Mouse (Mus musculus): ENCODE measurements at regions not wholly inside any gene's neighbourhood (a gene's known extent, or its start where the extent isn't known, plus 50 kb on each side); places are given as distances from the start of the nearest gene placed in this dataset.

DNA sequence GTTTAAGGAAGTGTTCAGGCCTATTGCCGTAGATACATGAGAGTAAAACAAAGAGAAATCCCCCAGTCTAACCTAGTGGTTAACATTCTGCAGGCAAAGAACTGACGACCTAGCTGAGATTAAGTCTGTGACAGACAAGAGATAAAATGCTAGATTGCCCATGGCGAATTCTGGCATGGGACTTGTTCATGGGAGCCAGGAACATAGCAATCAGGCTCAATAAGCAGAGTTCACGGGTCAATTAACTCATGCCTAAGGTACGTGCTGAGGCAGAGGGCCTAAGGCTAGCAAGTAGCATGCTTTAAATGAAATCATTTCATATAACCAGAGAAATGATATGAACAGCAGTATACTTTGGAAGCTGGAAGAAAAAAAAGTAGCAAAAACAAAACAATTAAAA is 1119.2 kb upstream of the Adgrl2 start:
- no peak for DNase-seq

DNA sequence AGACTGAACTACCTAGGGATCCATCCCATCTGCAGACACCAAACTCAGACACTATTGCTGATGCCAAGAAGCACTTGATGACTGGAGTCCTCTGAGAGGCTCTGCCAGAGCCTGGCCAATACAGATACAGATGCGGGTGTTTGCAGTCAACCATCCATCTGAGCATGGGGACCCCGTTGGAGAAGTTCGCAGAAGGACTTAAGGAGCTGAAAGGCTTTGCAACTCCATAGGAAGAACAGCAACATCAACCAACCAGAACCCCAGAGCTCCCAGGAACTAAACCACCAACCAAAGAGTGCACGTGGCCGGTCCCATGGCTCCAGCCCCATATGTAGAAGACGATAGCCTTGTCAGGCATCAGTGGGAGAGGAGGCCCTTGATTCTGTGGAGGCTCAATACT is 1121.9 kb upstream of the Adgrl2 start:
- DNase-seq, result no peak

DNA sequence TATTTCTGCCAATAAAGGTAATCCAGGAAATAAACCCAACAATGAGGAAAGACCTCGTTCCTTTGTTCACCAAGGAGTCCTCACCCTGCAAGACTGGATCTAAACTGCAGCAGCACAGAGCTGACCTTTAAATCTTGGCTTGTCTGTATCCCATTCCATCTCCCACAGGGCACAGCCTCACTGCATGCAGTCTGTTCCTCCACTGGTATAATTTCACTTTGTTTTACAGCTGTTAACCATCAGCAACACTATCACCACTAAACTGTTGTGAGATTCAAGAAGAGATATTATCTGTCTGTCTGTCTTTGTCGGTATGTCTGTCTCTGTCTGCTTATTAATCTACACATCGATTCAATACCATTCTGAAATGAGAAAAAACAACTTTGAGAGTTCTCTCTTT is 1129.5 kb upstream of the Adgrl2 start:
- no peak for DNase-seq

DNA sequence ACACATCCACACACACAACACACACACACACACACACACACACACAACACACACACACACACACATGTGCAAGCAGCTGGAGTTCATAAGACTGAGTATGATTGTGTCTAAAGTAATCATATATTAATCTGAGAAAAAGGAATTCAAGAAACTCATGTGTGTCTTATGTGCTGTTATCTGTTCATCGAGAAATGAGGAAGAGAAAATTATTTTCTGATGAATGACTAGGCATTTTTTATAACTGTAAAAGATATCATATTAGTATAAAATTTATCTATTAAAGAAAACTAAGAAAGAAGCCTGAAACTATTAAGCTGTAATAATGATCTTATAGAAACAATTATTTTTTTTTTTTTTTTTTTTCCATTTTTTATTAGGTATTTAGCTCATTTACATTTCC is 1156.3 kb upstream of the Adgrl2 start:
- DNase-seq, result no peak

DNA sequence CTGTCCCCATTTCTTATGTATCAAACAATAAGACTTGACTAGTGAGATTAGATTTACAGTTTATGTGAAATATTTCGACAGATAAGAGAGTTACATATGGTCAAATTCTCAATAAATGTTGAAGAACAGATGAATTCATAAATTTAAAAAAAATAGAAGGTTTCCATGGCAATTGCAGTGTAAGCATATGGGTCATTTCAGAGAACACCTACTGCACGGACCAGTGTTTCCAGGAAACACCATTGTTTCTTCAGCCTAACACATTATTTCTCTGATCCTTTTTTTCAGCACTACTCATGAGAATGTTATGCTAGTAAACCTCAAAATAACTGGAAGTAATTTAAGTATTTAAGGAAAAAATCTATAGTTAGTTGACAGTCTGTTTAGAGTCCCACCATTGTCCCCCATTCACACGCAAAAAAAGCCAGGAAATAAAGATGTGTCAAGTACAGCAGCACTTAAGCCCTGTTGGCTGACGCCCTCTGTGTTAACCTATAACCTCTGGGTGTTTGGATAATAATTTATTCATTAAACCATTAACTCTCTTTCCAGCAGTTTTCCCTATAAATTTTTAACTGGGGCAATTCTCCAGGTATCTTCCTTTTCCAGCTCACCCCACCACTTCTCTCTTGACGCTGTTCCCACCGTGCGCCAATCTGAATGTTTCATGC is 1160.9 kb upstream of the Adgrl2 start:
- DNase-seq, result no peak

DNA sequence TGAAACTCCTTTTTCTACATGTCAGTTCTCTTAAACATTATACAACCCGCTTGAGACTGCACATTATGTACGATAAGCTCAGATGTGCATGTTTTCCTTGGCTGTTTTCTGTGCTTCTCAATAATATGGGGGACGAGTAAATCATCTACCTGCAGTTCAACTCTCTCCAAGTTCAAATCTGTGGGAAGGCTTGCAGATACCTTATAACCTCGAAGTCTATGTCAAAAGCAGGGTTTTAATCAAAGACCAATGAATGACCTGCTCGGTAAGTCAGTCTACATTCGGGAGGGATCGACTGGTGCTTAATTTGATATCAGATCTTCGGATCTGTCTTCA is 1161.4 kb upstream of the Adgrl2 start:
- DNase-seq, result no peak

DNA sequence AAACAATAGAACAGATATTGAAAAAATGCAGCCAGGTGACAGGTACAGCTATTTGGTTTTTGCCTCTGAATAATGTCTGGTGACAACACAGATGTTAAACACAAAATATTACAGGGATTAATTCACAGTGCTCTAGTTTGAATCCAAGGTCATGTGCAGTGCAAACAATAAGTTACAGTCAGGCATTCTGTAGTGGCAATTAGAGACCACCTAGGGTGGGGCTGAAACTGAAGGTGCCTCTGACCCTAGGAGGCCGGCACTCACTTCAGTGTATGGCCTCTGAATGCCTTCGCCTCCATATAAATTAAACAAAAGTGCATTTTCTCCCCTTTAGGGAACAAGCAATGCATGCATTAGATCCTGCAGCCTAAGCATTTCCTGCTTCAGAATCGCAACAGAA is 1162.5 kb upstream of the Adgrl2 start:
- DNase-seq, result no peak

DNA sequence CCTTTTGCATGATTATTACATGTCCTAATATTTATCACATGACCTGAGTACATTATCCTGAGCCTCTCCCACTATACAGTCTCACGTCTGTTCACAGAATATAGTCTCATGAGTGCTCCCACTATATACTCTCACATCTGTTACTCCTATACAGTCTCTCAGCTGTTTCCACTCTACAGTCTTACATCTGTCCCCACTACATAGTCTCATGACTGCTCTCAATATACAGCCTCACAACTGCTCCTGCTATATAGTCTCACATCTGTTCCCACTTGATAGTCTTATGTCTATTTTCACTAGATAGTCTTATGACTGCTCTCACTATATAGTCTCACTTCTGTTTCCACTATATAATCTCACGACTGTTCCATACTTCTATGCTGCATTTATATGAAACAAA is 1195.5 kb upstream of the Adgrl2 start:
- DNase-seq, result no peak

DNA sequence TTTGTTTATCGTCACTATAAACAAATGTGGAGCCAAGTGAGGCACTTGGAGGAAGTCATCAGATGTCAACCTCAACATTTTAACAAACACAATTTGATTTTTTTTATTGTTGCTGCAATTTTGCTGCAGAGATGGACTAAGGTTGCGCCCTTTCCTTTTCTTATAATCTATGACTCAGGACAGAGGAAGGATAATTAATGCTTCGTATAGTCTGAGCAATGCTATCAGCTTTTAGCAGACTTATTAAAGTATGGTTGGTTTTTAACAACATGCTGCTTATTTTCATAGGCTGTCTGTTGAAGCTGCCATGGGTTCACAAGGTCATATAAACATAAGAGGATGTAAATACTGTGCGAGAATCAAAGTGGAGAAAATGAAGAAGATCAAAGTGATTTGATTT is 1202.8 kb upstream of the Adgrl2 start:
- DNase-seq, result no peak

DNA sequence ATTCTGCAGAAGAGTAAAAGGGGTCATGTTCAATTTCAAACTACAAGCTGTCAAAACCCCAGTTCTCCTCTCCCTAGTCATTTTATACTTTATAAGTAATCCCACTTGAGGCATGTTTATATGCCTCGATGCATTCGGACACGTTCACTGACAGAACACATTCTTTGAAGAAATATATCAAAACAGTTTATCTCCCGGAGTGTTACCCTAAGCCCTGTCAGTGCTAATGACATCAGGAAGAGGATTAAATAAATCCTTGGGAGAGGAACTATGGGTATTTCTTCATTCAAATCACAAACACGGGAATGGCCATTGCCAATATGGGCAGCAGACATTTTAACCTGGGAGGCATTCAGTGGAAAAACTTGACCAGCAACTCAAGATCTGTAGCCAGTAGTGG is 1208.1 kb upstream of the Adgrl2 start:
- DNase-seq, result no peak

DNA sequence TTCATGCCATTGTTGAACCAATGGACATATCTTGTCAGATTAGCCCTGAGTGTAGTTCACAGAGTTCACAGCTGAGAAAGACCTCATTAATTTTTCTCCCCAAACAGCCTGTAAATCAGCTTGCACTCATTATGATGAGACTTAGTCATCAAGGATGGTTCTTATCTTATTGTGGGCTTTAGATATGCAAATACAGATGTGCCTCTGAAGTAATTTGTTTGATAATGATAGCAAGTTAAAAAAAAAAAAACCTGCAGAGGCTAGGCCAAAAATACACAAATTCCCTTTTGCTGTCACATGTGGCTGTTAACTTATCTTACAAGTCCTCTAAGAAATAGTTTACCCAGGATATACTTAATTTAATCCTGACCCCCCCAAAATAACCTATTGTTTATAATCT is 1215.5 kb upstream of the Adgrl2 start:
- DNase-seq, result no peak

DNA sequence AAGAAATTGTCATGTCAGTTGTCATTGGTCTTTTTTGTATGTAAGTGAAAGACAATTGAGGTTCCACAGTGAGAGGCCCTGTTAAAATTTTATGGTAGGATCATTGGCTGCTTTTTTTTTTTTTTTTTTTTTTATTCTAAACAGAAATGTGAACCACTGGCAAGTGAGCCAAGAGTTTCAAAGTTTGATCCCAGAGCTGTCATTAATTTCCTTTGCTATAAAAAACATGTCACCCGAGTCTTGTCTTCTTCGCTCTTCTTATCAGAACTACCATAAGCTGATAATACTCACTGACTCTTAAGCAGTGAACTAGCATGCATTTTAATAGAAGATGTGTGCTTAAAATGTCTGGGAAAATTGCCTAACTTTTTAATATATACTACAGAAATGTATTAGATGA is 1204.4 kb upstream of the Adgrl4 start:
- DNase-seq, result no peak

DNA sequence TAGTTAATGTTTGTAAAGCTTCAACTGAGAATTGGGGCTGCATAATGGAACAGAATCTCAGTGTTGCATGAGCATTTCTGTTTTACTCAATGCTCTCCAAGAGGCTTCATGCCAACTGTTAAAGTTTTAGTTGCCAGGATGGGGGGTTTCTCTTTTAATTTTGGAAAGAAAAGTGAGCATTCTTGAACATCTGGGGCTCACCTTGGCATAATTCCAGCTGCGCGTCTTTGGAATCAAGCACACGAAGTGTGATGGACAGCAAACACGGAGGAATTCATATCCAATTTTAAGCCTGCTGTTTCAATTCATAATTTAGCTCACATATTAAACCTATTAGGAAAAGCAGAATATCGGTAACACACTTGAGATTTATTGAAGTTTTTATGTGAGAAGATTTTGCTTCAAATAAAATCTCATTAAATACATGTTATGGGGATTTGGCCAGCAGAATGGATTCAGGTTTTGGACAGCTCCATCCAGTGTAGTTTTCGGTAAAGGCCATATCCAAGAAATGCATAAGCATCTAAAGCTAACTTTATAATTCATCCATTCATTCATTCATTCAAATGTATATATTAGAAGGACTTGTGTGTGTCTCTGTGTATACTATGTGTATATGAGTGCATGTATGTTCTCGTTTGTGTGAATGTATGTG is 1200.6 kb upstream of the Adgrl4 start:
- no peak for DNase-seq

DNA sequence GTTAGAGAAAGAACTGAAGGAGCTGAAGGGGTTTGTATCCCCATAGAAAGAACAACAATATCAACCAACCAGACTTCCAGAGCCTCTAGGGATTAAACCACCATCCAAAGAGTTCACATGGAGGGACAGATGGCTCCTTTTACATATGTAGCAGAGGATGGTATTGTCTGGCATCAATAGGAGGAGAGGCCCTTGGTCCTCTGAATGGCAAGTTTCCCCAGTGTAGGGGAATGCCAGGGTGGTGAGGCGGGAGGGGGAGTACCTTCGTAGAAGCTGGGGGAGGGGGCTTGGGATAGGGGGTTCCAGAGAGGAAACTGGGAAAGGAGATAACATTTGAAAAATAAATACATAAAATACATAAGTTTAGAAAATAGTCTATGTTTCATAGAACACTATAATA is 1162.6 kb upstream of the Adgrl4 start:
- DNase-seq, result no peak

DNA sequence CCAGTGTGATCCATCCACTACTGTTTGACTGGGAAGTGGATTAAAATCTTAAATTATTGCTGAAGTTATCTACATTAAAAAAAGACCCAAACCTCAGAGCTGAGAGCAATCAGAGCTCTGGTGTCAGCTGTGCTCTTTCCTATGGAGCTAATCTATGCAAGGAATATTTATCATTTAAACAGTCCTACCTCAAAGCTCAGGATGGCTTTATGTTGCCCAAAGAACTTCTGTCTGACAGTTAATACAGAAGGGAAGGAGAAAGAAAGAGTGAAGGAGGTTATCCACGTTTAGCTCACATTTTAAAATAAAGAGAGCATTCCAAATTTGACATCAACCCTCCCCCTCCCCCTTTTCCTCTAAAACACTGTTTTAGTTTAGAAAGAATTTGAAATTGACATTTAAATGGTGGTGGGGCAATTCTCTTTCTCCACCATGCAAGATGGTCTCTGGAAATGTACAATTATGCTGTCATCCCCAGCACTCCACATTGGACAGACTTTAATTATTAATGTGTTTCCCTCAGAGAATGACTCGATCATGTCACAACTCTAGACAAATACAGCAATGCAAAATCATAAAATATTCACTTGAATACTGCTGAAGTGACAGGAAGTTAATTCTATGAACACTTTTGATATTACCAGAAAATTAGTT is 1141.5 kb upstream of the Adgrl4 start:
- DNase-seq, result no peak

DNA sequence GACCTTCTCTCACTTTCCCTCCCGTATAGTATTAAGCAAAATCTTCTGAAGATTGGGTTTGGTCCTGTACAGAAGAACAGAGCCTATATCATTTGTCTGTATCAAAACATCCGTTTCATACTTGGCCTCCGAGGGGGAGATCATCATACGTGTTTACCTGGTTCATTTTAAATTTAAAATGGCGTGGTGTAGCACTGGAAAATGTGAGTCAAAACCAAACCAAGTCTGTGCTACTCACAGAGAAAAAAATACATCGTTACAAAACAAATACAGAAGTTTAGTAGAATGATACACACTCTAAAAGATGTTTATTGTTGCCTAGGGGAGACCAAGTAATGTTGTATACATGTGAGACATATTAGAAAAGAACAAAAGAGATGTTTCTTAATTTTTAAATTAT is 1108.9 kb upstream of the Adgrl4 start:
- DNase-seq, result no peak

DNA sequence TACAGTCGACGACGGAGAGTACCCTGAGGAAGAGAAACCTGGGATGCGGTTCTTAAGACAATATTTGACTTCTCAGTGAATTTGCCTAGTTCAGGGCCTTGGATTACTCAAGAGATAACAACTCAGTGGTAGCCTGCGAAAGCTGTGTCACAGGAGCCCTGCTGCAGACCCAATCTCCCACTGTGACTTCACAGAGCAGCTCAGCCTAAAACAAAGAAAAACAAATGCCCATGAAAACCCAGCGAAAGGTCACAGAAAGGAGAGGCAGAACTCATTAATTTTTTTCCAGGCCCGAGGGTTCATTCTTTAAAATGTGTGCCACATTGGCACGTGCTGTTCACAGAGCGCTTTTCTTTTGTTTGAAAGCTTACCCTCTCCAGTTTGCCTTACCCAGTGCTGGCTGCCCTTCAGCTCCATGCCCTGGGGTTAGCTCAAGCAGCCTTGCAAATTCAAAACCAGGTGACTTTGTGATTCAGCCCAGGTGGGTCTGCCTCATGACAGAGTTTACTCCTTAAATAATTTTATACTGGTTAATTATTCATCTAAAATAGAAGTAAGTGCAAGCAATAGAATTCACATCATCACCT is 1085.5 kb upstream of the Adgrl4 start:
- no peak for DNase-seq

DNA sequence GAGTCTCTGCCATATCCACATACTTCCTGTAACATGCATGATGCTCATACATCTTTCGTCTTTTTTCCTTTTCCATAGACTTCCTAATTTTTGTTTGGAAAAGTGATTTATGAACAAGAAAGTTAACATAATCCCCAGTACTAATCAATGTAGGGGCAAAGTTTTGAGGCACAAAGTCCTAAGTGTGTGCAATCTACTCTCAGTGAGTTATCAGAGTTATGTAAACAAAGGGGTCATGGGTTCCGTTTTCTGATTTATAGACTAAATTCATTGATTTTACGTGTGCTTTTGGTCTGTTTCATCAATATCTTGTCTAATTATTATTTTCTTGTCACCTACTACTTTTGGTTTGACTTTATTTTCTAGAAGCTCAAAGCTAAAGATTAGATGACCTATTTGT is 1071.9 kb upstream of the Adgrl4 start:
- DNase-seq, result no peak

DNA sequence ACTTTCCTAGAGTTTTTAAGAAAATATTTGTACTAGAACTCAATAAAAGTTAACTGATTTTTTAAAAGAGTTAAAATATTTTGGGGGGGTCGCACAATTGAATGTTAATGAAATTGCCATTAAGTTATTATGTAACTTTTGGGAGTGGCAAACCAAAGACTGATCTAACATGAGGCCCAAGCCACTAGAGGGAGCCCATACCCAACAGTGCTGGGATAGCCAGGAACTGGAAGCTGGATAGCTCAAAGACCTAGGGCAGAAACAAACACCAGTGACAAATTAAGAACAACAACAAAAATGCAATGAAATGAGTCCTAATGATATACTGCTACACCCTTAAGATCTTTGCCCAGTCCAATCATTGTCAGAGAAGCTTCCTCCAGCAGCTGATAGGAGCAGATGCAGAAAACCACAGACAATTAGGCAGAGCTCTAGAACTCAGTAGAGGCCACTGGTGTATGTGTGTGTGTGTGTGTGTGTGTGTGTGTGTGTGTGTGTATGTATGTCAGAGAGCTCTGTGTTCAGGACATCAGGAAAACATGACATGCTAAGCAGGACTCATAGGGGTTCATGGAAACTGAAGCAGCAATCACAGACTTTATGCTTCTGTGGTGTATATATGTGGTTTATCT is 1052.6 kb upstream of the Adgrl4 start:
- peak; percentile 33 for DNase-seq

DNA sequence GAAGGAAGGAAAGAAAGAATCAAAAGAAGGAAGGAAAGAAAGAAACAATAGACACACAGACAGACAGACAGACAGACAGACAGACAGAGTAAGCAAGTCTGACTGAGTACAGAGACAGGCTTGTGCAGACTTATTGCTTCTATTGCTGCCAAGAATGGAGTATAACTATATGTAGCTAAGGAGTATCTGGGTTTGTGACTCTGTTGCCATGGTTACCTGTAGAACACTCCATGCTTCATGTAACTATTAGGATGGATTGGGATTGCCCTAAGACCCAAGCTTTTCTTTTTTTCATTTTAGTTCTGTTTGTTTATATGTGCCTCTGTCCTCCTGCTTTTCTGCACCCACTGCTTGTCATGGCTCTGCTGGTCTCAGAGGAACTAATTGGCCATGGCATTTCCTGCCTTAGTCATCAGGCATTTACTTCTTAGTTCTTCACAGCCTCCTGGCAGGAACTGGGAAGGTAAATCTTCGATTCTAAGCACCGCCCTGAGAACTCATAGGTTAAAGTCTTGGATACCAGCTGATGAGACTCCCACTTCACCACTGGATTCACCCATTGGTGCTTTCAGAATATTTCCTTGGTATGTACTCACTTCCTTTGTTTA is 1035.9 kb upstream of the Adgrl4 start:
- DNase-seq, result no peak

DNA sequence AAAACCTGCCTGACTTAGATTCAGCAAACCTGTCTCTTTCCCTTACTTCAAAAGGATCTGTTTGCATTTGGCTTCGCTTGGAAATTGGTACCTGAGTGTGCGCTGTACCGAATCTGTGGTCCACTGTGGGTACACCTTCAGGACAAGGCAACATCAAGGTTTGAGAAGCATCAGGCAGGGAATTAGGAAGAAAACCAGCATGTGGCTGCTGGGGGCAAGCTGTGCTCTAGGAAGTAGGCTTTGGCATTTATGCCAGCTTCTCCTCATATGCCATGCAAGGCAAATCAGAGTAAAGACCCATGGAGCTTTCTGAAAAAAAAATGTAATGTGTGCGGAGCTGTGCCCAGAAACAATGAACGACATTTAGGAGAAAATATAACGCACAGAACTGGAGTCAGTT is 1031.6 kb upstream of the Adgrl4 start:
- DNase-seq, result no peak

DNA sequence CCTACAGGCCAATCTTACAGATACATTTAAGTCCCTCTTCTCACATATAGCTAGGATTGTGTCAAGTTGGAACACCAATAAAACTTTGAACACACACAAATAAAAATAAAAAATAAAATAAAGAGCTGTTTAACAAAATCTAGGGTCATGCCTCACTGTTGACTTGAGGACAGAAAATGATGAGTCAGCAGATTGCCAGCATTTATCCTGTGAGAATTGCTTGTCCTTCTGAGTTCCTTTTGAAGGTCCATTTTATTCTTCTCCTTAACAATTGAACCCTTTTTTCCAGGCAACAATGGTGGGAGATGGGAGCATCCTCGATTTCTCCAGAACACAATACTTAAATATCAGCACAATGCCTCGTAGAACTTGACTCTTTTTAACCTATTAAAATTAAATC is 1022.4 kb upstream of the Adgrl4 start:
- DNase-seq, result no peak

DNA sequence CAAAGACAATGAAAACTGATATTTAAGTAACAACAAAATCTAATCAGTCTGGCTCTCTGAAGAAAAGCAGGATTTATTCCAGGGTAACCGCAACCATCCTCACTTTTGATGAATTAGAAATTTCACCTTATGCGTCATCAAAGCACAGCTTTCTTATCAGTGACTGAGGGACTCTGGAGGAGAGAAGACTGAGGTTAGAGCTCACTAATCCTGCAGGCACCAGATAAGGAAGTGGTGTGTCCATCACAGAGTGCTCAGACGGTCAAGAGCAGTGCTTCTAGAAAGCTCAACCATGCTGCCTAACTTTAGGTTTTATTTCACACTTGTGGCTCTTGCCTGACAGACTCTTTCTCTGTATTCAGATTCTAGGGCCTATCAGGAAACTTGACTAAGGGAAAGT is 1021.2 kb upstream of the Adgrl4 start:
- no peak for DNase-seq

All from adrenal gland, adult 2 months (tissue).